Mouse (Mus musculus) stomach, postnatal 0 days (tissue): ENCODE measurements around the gene Hmga1b.

Source experiments
- CTCF ChIP-seq: IDR thresholded peaks from 2 replicates; pipeline ENCODE4 v1.5.1; 2016; ENCODE audit warnings: antibody characterized with exemption, low read depth, mild to moderate bottlenecking, moderate library complexity
- EP300 ChIP-seq: optimal IDR thresholded peaks from 2 replicates; pipeline ENCODE3; 2016; ENCODE audit warnings: antibody characterized with exemption

GRCm38 (mm10) chr11:120808010-120808409 is 45.4 kb downstream of the Hmga1b start:
- TF ChIP-seq CTCF (no peak), EP300 (no peak)
